Mouse (Mus musculus) liver, postnatal 0 days (tissue): ENCODE results near the gene Serpinb9d. TPM values are rescaled to one million over a fixed set of nuclear protein-coding genes. Genes with fewer than 3 reads are reported as not detected.
A peak's percentile ranks its signal among the peaks of the same experiment; 100 is the strongest.
"Not testable (repeated sequence)": the region's sequence is repeated elsewhere in the genome, so short reads cannot be mapped to it uniquely, and the experiment has no call there.

Experiments used
- ATAC-seq: fragments of 200-750 bp; cut with Nextera tagmentation; 2 replicates; pipeline ENCODE4 v1.8.0; 2017; ENCODE audit warnings: mild to moderate bottlenecking, moderate library complexity
- DNase-seq: peaks from one replicate; pipeline ENCODE4 v3.0.0-alpha.2; 2016
- H3K27ac ChIP-seq: fragments of 300-500 bp; sonication (generic); 2 replicates; pipeline ENCODE4 v1.5.1; 2014; ENCODE audit warnings: antibody characterized with exemption, moderate library complexity, mild to moderate bottlenecking, low read depth
- H3K27me3 ChIP-seq: fragments of 300-500 bp; sonication (generic); 2 replicates; pipeline ENCODE4 v1.6.1; 2014; ENCODE audit warnings: low read length, control low read depth, mixed read lengths; ENCODE audit not compliant: insufficient read depth
- H3K36me3 ChIP-seq: fragments of 300-500 bp; sonication (generic); replicated peaks from 2 replicates; pipeline ENCODE4 v1.6.1; 2014; ENCODE audit warnings: mild to moderate bottlenecking, control low read depth, low read length, moderate library complexity, mixed read lengths; ENCODE audit not compliant: insufficient read depth
- H3K4me1 ChIP-seq: fragments of 300-500 bp; sonication (generic); 2 replicates; pipeline ENCODE4 v1.6.1; 2014; ENCODE audit warnings: antibody characterized with exemption, mild to moderate bottlenecking, control low read depth; ENCODE audit not compliant: insufficient read depth
- H3K4me2 ChIP-seq: fragments of 300-500 bp; sonication (generic); 2 replicates; pipeline ENCODE4 v1.6.1; 2014; ENCODE audit warnings: low read depth, mild to moderate bottlenecking, low read length, moderate library complexity, mixed read lengths
- H3K4me3 ChIP-seq: fragments of 300-500 bp; sonication (generic); 2 replicates; pipeline ENCODE4 v1.5.1; 2014; ENCODE audit warnings: low read depth, low read length
- H3K9ac ChIP-seq: fragments of 300-500 bp; sonication (generic); replicated peaks from 2 replicates; pipeline ENCODE4 v1.6.1; 2014; ENCODE audit warnings: mild to moderate bottlenecking, moderate library complexity
- H3K9me3 ChIP-seq: fragments of 300-500 bp; sonication (generic); 2 replicates; pipeline ENCODE4 v1.6.1; 2016; ENCODE audit warnings: mild to moderate bottlenecking, control low read depth, low read length, mixed read lengths
- CTCF ChIP-seq: sonication (generic); IDR thresholded peaks from 2 replicates; pipeline ENCODE4 v1.5.1; 2016; ENCODE audit warnings: antibody characterized with exemption, low read depth
- EP300 ChIP-seq: IDR thresholded peaks from 2 replicates; pipeline ENCODE4 v1.6.1; 2016; ENCODE audit warnings: antibody characterized with exemption, low read depth, mild to moderate bottlenecking
- WGBS: fragments of 180-500 bp; shearing (Covaris S2); extraction: QIAGEN DNeasy Blood & Tissue Kit; methylation state at CpG from one replicate; pipeline ENCODE4 v1.1.7; 2014; ENCODE audit not compliant: insufficient replicate concordance; 5-methylcytosine and 5-hydroxymethylcytosine counted together
- polyA plus RNA-seq: library from polyadenylated mRNA; unstranded; fragments of >200 nt; fragmentation: Nextera tagmentation; extraction: Ambion mirVana; gene quantifications from 2 replicates; pipeline ENCODE4 v1.2.1, GENCODE M21; 2015

Gene Serpinb9d
- polyA plus RNA-seq, result not detected in 2 replicates

DNA sequence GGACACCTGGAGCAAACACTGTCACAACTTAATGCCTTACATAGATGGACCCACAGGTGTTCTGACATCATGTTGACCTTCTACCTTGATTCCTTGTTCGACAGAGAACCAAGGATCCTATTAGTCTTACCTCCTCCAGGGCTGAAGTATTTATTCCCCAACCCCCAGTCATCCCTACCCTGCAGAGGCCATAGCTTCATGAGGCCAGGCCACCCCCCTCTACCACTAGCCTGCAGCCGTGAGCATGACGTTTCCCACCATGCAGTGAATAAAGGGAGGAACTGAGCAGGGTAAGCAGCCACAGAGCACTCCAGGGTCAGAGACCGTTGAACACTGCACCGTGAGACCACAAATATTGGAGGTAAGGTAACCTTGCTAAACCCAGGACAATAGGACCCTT lies at the start of gene Serpinb9d:
Gene Serpinb9d, plus strand, starts transcription at position 301 of the 400 bp plus-strand sequence.
- DNase-seq (no peak), ATAC-seq (no peak)
- no peaks in the 10 kb centered on the region for H3K36me3 ChIP-seq
- no peaks in the 10 kb centered on the region for H3K9me3 ChIP-seq
- no peak for TF ChIP-seq EP300
- no peak for TF ChIP-seq CTCF
- H3K27me3 ChIP-seq, result no peaks in the 10 kb centered on the region
- no peak within 1 kb of the TSS for H3K4me2 ChIP-seq
- H3K4me1 ChIP-seq, result no peaks in the 10 kb centered on the region
- no peak within 1 kb of the TSS for H3K4me3 ChIP-seq
- H3K27ac ChIP-seq, result no peak within 1 kb of the TSS
- no peak within 1 kb of the TSS for H3K9ac ChIP-seq
- WGBS, result 68% methylated on average over 5 of the region's 5 CpGs

- no peak within 1 kb of the TSS for H3K4me2 ChIP-seq
- no peak within 1 kb of the TSS for H3K9ac ChIP-seq
- H3K4me3 ChIP-seq, result no peak within 1 kb of the TSS
- ATAC-seq, result no peak
- H3K36me3 ChIP-seq, result no peaks in the 10 kb centered on the region
- H3K4me1 ChIP-seq, result no peaks in the 10 kb centered on the region
- 57% methylated on average over 4 of the region's 4 CpGs for WGBS
- TF ChIP-seq CTCF, result no peak
- no peak for TF ChIP-seq EP300
- no peak within 1 kb of the TSS for H3K27ac ChIP-seq
- no peak for DNase-seq
- H3K27me3 ChIP-seq, result no peaks in the 10 kb centered on the region
- H3K9me3 ChIP-seq, result no peaks in the 10 kb centered on the region
Measured at GRCm38 (mm10) chr13:33159642-33160041, 33.1 kb upstream of the Serpinb9d start, which contains the start of gene Serpinb9c. Gene Serpinb9c, minus strand, starts transcription at chr13:33159742.

DNA sequence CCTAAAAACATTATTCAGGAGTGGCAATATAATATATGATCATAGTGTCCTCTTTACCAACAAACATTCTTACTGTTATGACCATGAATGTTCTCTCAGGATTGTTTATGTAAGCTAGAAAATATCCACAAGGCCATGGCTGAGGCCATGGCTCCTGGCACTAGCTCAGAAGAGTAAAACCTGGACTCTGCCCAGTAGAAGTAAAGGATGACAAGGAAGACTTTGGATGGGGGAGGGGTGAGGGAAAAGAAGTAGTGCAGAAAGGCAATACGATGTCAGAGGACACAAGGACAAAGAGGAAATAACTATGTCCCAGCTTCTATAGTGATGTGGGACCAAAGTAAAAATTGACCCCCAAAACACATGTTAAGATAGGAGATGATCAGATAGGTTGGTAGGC lies 2.3 kb upstream of the Serpinb9d start:
- H3K36me3 ChIP-seq, H3K9me3 ChIP-seq, H3K27me3 ChIP-seq, DNase-seq, H3K4me1 ChIP-seq, H3K4me3 ChIP-seq, H3K27ac ChIP-seq, ATAC-seq, H3K4me2 ChIP-seq, H3K9ac ChIP-seq: not testable (repeated sequence)
- WGBS, result 77% methylated on average over 1 of the region's 1 CpGs

DNA sequence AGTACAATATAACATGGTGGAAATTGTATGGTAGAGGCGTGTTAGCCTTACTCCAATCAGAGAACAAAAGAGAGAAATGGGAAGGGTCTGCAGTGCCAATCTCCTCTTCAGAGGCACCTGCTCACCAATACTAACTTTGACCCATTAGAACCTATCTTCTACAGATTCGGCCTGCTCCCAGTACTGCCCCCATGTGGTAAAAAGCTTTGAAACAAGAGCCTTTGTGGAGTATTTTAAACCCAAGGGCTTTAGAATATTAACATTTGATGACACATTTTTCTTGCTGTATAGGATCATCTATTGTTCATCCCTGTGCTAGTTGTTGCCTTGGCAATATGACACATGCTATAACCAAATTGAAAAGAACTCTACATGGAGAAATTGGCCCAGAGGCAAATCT lies 7.0 kb downstream of the Serpinb9d start:
- Histone ChIP-seq H3K27ac (no peak overlapping the region), H3K27me3 (no peaks in the 10 kb centered on the region), H3K4me3 (no peak overlapping the region), H3K4me2 (no peak overlapping the region), H3K36me3 (no peaks in the 10 kb centered on the region), H3K9me3 (no peaks in the 10 kb centered on the region), H3K9ac (no peak overlapping the region), H3K4me1 (no peaks in the 10 kb centered on the region)
- ATAC-seq (no peak), DNase-seq (no peak)
- WGBS, result 51% methylated on average over 2 of the region's 2 CpGs
- TF ChIP-seq EP300 (no peak), CTCF (peak; percentile 22; the same call in 1 of the 2 replicates)

DNA sequence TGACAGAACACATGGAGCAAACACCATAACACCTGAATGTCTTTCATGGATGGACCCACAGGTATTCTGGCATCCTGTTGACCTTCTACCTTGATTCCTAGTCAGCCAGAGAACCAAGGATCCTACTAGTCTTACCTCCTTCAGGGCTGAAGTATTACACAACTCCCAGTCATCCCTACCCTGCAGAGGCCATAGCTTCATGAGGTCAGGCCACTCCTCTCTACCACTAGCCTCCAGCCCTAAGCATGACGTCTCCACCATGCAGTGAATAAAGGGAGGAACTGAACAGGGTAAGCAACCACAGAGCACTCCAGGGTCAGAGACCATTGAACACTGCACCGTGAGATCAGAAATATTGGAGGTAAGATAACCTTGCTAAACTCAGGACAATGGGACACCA lies 56.6 kb downstream of the Serpinb9d start, which contains the start of gene Serpinb9e:
Gene Serpinb9e, plus strand, starts transcription at position 301 of the 400 bp plus-strand sequence.
- not testable (repeated sequence) for DNase-seq, H3K27me3 ChIP-seq, H3K4me1 ChIP-seq, H3K9ac ChIP-seq, H3K4me3 ChIP-seq, H3K27ac ChIP-seq, H3K36me3 ChIP-seq, H3K4me2 ChIP-seq, ATAC-seq, H3K9me3 ChIP-seq
- 67% methylated on average over 2 of the region's 2 CpGs for WGBS

Other genes starting within 250 kb of the Serpinb9d start
- gene Serpinb6b, start 227.8 kb upstream of the Serpinb9d start, polyA plus RNA-seq, result 2.9 TPM in 2 replicates
- 1.7 and 2.2 TPM in 2 replicates for gene Serpinb9, start 189.7 kb upstream of the Serpinb9d start, polyA plus RNA-seq
- 0.15 TPM in 1 of 2 replicates, not detected in the other for gene Serpinb9b, start 165.5 kb upstream of the Serpinb9d start, polyA plus RNA-seq
- gene Serpinb1b, start 114.4 kb upstream of the Serpinb9d start, polyA plus RNA-seq, result not detected in 2 replicates
- not detected in 2 replicates for gene Serpinb9c, start 33.2 kb upstream of the Serpinb9d start, polyA plus RNA-seq
- gene Serpinb9e, start 56.7 kb downstream of the Serpinb9d start, polyA plus RNA-seq, result not detected in 2 replicates
- not detected in 2 replicates for gene Serpinb9f, start 131.1 kb downstream of the Serpinb9d start, polyA plus RNA-seq
- gene Gm11397, start 202.8 kb downstream of the Serpinb9d start, polyA plus RNA-seq, result not detected in 2 replicates